Mouse (Mus musculus) myocyte (in vitro differentiated cells): ENCODE results near the gene Ccdc91.

Experiments used
- CEBPB ChIP-seq: IDR thresholded peaks from 2 replicates; pipeline ENCODE4 v1.6.1; 2011; ENCODE audit warnings: mild to moderate bottlenecking, moderate library complexity; ENCODE audit not compliant: poor library complexity, insufficient read depth, severe bottlenecking
- E2F4 ChIP-seq: IDR thresholded peaks from one replicate; pipeline ENCODE4 v1.6.1; 2011; ENCODE audit warnings: mild to moderate bottlenecking, control low read depth, moderate library complexity; ENCODE audit not compliant: insufficient read depth
- MAX ChIP-seq: IDR thresholded peaks from one replicate; pipeline ENCODE4 v1.6.1; 2011; ENCODE audit warnings: low read depth, mild to moderate bottlenecking, control low read depth
- MYOD1 ChIP-seq, 3 experiments: IDR thresholded peaks; one replicate each; pipeline ENCODE4 v1.6.1; 2011; ENCODE audit warnings: control low read depth in 2 of 3, low read depth in 2 of 3, mild to moderate bottlenecking in 2 of 3, moderate library complexity in 1 of 3; ENCODE audit not compliant: insufficient read length in 2 of 3, control insufficient read depth in 1 of 3
- MYOG ChIP-seq, 3 experiments: IDR thresholded peaks; one replicate each; pipeline ENCODE4 v1.6.1; 2011; ENCODE audit warnings: control low read depth in 2 of 3, low read depth in 2 of 3, mild to moderate bottlenecking in 2 of 3; ENCODE audit not compliant: insufficient read length in 2 of 3, control insufficient read depth in 1 of 3, insufficient read depth in 1 of 3
- POLR2A ChIP-seq: IDR thresholded peaks from one replicate; pipeline ENCODE4 v1.6.1; 2011; ENCODE audit warnings: low read depth, mild to moderate bottlenecking, control low read depth, moderate library complexity; ENCODE audit not compliant: insufficient read length
- POLR2AphosphoS2 ChIP-seq: IDR thresholded peaks from one replicate; pipeline ENCODE4 v1.6.1; 2011; ENCODE audit warnings: low read depth, control low read depth; ENCODE audit not compliant: insufficient read length
- REST ChIP-seq: IDR thresholded peaks from one replicate; pipeline ENCODE4 v1.6.1; 2011; ENCODE audit warnings: mild to moderate bottlenecking, control low read depth, moderate library complexity; ENCODE audit not compliant: insufficient read depth, insufficient read length
- SRF ChIP-seq: IDR thresholded peaks from one replicate; pipeline ENCODE4 v1.6.1; 2011; ENCODE audit warnings: low read depth; ENCODE audit not compliant: control insufficient read depth, insufficient read length
- TCF12 ChIP-seq: IDR thresholded peaks from one replicate; pipeline ENCODE4 v1.6.1; 2011; ENCODE audit warnings: mild to moderate bottlenecking, control low read depth; ENCODE audit not compliant: poor library complexity, insufficient read depth, severe bottlenecking
- TCF3 ChIP-seq: IDR thresholded peaks from one replicate; pipeline ENCODE4 v1.6.1; 2011; ENCODE audit warnings: low read depth, control low read depth; ENCODE audit not compliant: insufficient read length
- USF1 ChIP-seq: IDR thresholded peaks from one replicate; pipeline ENCODE4 v1.6.1; 2011; ENCODE audit warnings: low read depth, mild to moderate bottlenecking, control low read depth, moderate library complexity

DNA sequence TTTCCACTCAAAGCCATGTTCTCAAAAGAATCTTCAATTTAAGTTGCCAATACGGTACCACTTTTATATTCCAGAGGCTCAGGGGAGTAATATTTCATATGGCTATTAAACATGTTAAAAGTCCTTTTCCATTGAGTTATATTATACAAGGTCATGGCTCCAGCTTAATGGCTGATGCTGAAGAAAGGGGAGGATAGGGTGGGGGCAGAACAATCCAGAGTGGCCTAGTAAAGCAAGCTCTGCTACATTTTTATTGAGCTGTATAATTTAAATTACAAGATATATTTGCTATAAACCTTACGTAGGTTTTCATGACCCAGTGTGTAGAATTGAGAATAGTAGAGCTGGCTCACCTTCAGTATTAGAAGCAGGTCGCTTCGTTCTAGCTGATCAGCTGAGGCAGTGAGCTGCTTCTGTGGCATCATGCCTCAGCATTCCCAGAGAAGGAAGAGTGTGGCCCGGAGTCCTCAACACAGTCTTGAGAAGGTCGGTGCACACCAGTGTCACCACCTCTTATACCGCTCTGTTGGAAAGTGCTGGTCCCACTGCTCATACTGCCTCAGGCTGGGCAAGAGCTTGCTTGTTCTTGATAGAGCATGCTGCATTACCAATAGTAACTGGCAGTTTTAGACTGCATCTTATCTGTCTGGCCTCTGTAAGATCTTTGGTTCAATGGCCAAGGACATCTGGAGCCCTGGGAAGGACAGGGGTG, 199.6 kb downstream of the Ccdc91 start:
- TF ChIP-seq TCF12 (no peak), POLR2A (no peak), E2F4 (no peak), MYOG (IDR thresholded peaks at IDR 0.05; ENCODE audit: control insufficient read depth in 1 of 3, insufficient read depth in 1 of 3, insufficient read length in 2 of 3, low read depth in 2 of 3) (no peak), MAX (no peak), POLR2AphosphoS2 (no peak), TCF3 (no peak), MYOD1 (IDR thresholded peaks at IDR 0.05; ENCODE audit: control insufficient read depth in 1 of 3, insufficient read length in 2 of 3, low read depth in 2 of 3) (no peak), USF1 (no peak), SRF (no peak), REST (no peak), CEBPB (no peak)
